Mouse (Mus musculus): ENCODE measurements around the gene Phrf1.

GRCm38 (mm10) chr7:141231111-141231510 lies 2.5 kb downstream of the Phrf1 start:
- TF ChIP-seq POLR2A (IDR thresholded peaks at IDR 0.05; ENCODE audit: insufficient read depth, low read depth, low read length) (no peak), CTCF (IDR thresholded peaks at IDR 0.05; ENCODE audit: insufficient read depth, low read depth, low read length) (no peak)
